Mouse (Mus musculus) kidney, postnatal 4 days (tissue): ENCODE measurements around the gene Vps26a.
A peak's percentile ranks its signal among the peaks of the same experiment; 100 is the strongest.

Source experiments
- DNase-seq, 2 experiments: peaks; one replicate each; pipeline ENCODE4 v3.0.0; 2021; ENCODE audit warnings: mixed read lengths in 2 of 2

The Vps26a gene

DNA sequence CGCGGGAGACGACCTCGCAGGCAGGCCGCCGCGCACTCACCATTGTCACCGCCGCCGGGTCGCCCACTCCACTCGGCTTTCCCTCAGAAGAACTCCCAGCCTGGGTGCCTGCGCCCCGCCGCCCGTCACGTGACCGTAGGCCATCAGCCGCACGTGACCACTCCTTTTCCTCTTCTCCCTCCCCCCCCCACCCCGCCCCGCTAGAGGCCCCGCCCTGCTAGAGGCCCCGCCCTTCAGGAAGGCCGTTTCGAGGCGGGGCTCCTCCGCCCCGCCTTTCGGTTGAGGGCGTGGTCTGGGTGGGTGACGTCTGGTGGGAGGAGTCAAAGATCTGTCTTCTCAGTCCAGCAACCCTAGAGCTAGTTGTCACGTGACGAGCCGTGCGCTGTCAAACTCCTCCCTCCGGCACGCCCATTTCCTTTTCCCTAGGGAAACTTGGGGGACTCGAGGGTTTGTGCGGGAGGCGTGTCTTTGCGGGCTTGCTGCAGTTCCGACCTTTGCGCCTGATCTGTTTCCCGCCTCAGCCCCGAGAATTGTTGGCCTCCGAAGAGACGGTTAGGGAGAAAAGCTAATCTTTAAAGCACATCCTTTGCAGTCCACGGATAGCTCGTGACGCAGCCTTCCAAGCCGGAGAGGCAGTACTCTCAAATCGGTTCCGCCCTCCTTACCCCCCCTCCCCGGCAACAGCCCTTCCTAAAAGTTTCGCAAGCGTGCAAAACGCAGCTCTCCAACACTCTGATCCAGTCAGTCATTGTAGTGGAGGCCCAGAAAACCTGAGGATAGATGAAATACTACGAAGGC is at the start of gene Vps26a:
Vps26a (minus strand) TSS at position 188 of the 798 bp plus-strand sequence.
- DNase-seq, result peak; percentile 99

DNA sequence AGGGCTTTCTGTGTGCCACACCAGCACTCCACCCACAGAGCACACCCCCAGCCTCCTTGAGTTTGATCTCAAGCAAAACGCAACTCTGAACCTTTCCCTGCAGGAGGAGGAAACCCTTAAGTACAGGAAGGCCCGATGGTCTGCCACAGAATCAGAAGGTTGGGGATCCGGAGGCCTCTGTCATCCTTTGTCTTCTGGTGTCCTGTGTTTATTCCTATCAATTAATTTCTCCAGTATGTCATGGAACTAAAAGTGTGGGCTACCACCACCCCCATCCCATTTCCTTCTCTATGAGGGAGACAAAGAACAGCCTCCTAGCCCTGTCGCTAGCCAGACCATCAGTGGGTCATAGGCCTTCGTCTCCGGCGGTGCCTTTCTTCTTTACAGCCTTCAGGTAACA is 47.9 kb upstream of the Vps26a start:
- DNase-seq, result no peak

DNA sequence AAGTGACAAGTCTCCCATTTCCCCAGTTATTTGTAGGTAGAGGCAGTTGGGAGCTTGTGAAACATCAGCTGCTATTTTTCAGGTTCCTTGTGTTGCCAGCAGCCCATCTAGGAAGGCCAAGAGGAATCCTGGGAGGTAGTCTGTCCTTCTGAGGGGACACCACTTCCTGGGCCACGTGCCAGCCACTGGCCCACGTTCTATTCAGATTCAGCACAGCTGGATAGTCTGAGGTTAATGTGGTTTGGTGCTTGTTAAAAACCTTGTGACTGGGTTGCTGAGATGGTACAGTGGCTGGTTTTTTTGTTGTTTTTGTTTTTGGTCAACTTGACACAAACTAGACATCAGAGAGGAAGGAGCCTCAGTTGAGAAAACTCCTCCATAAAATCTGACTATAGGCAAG is 46.2 kb upstream of the Vps26a start:
- no peak for DNase-seq

DNA sequence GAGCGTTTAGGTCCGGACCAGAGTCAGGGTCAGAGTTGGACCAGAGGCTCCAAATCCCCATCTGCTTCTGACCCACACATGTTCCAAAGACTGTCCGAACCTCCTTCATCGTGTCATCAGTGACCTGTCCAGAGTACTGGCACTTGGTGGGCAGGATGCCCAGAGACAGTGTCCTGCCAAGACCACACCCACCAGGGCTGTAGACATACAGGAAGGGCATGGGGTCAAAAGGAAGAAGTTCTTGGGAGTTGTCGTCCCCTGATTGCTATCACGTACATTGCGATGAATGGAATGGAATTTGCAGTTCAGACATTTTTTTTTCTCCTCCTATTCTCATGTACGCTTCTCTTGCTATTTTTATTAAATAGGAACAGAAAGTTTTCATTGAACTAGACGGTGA is 43.6 kb upstream of the Vps26a start:
- peak; percentile 59 to 73 for DNase-seq

DNA sequence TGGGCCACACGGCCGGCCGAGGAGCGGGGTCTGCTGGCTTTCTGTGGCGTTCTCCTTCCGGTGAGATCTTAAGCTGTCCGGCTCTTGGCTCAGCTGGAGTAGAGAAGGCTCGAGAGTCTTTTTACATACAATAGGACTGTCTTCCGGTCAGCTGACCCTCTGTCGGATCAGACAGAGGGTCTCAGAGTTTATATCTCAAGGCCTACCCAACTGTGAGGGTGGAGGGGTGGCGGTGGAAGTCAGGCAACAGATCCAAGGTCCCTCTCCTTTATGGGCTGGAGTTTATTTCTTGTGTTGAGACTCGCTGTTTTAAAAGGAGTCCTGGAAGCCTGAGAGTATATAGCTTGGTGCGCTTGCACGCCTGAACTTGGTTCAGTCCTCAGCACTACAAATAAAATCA is 40.7 kb upstream of the Vps26a start, which contains the start of gene Srgn:
Srgn (minus strand) TSS at position 101 of the 400 bp plus-strand sequence.
- DNase-seq, result no peak

DNA sequence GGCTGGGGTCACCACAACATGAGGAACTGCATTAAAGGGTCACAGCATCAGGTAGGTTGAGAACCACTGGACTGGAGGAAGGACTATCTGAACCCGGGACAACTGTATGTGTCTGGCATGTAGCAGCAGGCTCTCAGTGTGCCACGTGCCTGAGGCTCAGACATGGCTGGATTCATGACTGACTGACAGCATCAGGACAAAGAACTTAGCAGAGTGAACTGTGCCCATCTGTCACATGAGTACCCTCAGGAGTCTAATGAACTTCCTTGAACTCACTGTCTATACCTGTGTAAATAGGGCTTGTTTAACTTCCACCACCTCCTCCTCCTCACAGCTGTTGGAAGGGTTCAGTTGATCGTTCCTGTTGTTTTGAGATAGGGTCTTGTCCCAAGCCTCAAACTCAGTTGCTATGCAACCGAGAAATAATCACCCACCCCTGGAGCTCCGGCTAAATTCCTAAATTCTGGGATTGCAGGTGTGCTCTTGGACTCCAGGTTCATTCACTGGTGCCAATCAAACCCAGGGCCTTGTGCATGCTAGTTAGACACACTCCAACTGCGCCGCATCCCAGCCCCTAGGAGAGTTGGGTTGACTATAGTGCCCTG is 35.8 kb upstream of the Vps26a start:
- no peak for DNase-seq

DNA sequence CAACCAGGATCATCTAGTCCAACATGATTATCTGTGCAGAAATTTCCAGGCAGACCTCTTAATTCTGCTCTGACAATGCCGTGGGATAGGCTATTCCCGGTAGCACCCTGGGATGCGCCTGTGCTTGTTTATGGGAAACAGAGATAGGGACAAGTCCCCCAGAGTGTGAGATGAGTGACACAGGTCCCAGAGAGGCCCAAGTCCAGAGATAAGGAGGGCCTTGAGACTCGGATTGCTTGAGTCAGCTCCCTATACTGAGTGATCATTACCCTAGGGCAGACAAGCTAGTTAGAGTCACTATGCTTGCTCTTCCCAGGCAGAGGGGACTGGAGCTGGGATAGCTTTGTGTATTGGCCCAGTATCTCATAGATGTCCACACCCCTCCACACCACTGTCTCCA is 35.2 kb upstream of the Vps26a start:
- DNase-seq, result no peak

DNA sequence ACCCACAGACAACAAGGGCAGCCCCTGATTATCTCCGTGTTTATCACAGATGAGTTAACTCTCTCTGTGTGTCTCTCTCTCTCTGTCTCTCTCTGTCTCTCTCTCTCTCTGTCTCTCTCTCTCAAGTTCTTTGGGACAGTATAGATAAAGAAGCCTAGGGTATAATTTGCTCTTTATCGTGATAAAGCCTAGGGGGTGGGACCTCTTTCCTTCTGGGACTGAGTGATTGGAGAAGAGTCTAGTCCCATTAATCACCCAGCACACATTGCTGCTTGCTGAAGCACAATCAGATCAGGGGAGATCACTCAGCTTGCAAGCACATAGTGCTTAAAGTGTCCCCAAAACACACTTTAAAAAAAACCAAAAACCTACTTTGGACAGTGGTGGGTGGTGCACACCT is 34.3 kb upstream of the Vps26a start:
- no peak for DNase-seq

DNA sequence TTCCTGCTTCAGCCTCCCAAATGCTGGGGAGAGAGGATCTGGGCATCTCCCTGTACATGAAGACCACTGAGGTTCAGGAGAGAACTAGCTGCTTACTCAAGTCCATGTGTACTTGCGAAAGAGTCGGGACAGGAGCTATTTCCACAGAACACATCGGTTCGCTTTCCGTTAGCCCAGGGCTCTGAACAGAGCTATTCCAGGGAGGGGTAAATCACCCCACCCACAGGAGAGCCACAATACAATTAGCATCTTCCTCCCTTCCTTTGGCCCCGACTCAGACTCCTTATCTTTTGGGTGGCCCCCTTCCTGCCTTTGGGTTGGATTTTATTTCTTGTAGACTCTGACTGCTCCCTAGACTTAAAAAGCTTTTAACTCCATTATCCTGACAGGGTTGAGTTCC is 30.9 kb upstream of the Vps26a start:
- no peak for DNase-seq

DNA sequence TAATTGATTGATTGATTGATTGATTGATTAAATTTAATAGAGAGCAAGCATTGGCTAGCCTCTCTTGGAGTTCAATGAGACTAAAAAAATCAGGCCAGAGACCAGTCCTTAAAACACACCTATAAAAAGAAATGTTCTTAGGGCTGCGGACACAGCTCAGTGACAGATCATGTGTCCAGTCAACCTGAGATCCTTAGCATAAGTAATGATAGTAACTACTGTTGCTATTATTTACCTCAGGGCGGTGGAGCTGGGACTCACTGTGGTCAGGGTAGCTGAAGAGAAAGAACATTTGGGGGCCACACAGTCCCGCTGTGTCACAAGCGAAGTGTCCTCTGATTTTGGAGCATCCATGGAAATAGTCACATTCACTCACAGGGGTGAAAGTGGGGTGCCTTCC is 26.2 kb upstream of the Vps26a start:
- no peak for DNase-seq

DNA sequence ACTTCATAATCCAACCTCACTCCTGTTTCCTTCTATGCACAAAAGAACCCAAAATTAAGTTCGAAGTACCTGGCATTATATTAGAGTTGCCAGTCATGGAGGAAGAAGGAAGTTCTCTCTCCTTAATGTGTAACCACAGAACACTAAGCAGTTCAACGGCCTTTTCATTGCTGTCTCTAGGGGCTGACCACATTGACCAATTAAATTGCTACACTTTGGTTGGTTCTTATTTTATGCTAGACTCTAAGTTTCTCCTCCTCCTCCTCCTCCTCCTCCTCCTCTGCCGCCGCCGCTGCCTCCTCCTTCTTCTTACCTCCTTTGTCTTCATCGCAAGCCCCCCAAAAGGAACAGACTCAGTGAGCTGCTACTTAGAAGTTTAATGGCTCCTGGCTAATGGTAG is 24.9 kb upstream of the Vps26a start:
- no peak for DNase-seq

DNA sequence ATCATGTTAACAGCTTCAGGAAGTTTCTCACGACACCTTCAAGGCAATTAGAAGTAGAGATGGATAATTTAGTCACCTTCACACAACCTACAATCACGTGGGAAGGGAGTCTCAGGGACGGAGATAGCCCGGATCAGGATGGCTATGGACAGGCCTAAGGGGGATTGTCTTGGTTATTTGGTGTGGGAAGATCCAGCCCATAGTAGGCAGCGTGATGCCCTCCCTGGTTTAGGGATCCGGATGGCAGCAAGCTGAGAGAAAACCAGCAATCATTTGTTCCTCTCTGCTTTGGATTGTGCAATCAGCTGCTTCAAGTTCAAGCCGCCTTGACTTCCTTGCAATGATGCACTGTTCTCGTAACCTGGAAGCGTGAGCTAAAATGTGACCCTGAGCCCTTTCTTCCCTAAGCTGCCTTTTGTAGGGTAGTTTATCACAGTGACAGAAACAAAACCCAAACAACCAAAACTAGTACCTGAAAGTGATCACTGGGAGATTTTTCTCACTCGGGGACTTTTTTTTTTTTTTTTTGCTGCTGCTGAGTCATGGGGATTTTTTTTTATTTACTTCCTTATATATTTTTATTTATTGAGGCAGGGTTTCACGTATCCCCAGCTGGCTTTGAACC is 22.5 kb upstream of the Vps26a start:
- DNase-seq, result no peak

DNA sequence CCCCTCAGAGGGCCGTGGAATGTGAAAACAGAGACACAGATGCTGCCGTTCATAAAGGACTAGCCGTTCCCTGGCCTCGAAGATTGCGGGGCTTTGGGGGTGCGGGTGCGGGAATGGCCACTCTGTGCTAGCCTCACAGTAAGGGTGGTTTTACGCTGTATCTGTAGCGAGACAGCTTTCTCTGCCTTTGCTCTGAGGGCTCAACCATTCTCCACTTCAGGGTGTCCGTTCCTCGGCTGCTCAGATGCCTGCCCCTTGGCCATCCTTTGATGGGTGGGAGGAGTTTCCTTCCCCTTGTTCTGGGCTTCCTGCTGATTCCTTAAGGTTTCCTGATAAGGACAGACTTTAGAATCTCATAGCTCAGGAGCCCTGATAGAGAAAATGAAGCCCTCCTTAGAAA is 21.9 kb upstream of the Vps26a start:
- peak; percentile 37 to 53 for DNase-seq

DNA sequence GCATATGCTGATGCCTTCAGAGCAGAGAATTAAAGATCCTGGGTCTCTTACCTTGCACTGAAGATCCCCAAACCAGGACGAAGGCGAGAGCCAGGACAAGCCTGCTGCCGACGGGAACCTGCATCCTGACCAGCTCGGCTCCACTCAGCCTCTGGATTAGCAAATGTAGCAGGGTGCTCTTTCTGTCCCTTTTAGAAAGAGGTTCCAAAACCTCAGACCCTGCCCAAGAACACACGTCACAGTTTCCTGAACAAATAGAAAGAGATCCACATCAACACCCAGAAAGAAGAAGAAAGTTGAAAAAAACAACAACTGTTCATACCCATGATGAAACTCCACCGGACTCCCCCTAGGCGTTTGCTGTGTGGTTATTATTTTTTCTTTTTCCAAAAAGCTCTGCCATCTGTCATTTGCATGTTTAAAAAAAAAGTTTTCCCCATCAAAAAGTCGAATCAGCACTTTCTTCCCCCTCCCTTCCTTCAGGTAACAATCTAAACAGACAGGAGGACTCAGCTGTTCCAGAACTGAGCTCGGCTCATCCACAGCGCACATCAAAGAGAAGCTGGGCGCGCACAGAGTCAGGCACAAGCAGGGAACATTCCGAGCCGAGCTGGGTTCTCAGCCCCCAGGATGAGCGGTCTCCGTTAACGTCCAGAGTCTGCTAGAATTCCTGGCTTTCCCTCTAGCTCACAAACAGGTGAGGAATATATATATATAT is 21.1 kb upstream of the Vps26a start:
- peak; percentile 53 to 60 for DNase-seq

DNA sequence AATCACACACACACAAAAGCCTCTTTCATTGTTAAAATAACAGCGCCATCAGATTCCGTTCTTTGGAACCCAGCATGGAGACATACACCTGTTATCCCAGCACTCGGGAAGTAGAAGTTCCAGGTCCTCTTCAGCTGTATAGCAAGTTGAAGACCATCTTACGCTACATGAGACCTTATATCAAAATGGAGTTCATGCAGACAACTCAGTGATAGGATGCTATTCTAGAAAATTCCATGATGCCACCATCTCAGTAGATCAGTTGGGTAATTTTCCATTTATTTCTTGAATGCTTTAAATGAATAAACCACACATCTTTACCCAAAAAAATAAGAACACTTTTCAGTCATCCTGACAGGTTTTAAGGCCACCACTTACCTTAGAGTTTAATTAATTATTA is 20.5 kb upstream of the Vps26a start:
- DNase-seq, result no peak

DNA sequence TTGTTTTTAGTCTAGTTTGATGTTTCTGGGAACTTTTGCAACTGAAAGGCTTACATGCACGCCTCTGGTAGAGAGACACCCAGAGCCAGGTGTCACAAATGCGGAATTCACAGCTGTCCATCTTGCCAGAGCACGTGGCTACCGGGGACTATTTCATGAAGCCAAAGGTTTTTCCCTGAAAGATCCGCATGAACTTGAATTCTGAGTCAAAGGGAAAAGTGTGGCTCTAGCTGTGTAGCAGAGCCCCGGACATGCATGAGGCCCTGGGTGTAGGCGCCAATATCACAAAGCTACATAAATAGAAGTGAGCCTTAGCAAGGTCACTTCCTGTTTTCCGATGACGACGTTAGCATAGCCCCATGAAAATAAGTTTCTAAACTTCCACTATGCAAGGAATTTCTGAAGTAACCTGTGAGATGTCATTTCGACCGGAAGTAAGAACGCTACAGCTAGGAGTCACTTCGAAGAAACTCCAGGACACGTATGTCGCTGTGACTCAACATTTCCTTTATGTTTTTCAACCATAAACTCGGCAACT is 19.5 kb upstream of the Vps26a start:
- DNase-seq, result no peak

DNA sequence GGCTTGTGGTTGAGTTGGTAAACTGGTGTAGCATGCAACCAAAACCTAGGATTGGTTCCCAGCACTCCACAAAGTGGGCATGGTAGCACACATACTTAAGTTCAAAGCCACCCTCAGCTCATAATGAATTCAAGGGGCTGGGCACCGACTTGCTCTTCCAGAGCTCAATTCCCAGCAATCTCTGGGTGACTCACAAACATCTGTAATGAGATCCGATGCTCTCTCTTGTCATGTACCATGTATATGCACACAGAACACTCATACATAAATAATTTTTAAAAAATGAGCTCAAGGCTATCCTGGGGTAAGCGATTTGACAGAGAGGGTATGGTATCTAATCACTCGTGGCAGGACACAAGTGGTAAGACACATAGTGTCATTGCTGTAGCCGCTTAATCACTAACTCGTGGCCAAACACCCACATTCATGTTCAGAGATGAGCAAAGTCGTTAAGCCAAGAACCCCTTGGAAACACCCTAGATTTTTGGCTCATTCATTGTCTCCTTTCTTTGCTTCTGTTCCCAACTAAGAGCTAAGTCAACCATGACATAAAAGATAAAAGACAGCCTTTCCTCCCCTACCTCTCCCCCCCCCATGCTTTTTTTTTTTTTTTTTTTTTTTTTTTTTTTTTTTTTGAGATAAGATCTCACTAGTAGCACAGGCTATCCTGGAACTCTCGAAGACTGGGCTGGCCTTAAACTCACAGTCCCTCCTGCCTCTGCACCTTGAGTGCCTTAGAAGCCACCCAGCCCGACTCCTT is 18.8 kb upstream of the Vps26a start:
- DNase-seq, result no peak

DNA sequence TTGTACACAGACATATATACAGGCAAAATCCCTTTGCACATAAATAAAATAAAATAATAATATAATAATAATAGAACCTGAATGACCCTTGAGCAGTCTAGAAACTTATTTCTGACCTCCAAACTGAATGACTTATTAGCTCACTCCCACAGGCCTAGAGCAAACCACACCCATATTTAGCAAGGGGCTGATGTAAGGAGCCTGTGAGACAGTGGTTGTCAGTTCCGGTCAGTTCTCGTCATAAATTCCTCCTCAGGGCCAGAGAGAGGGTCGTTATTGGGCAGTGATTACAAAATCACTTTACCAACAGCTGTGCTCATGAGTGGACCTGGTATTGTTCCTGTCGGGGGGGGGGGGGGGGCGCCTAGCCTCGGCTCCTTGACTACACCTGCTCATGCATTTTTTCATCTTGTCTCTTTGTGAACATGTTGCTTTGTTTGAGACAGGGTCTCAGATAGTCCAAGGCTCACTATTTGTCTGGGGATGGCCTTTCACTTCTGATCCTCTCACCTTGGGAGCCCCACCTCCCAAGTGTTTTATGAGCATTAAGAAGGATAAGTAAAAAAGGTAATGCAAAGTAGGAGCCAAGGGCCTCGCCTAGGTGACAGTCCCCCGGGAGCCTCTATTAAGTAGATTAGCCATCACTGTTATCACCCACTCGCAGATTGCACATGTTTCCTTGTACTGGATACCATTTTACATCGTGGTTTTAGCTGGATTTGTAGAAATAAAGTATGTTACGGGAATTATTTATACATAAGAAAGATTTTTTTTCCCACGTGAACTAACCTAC is 17.4 kb upstream of the Vps26a start:
- DNase-seq, result no peak

DNA sequence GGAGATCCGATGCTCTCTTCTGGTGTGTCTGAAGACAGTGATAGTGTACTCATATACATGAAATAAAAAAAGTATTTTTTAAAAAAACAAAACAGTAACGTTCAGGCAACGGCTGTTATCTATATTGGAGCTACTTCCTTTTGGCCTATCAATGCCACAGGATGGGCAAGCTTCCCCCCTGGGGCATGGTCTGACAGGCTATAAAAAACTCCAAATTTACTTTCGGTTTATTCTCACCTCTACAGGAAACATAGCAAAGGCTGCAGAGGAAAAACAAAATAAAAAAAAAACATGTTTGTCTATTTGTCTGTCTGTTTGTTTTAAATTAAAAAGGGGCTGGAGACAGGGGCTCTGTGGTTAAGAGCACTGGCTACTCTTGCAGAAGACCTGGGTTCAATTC is 16.7 kb upstream of the Vps26a start:
- no peak for DNase-seq

DNA sequence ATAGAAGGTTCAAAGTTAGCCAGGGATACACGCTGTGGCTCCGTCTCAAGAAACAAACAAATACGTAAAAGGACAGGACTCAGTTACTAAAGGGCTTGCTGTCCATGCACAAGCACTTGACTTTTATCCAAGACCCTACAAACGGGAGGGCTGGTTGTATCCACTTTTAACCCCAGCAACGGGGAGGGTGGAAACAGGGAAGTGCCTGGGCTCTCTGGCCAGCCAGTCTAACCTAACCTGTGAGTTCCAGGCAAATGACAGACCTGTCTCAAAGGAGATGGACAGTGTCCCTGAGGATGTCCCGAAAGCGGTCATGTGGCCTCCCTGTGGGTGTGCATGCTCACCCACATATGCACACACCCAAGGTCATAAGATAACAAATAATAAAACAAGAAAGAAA is 15.3 kb upstream of the Vps26a start:
- no peak for DNase-seq

DNA sequence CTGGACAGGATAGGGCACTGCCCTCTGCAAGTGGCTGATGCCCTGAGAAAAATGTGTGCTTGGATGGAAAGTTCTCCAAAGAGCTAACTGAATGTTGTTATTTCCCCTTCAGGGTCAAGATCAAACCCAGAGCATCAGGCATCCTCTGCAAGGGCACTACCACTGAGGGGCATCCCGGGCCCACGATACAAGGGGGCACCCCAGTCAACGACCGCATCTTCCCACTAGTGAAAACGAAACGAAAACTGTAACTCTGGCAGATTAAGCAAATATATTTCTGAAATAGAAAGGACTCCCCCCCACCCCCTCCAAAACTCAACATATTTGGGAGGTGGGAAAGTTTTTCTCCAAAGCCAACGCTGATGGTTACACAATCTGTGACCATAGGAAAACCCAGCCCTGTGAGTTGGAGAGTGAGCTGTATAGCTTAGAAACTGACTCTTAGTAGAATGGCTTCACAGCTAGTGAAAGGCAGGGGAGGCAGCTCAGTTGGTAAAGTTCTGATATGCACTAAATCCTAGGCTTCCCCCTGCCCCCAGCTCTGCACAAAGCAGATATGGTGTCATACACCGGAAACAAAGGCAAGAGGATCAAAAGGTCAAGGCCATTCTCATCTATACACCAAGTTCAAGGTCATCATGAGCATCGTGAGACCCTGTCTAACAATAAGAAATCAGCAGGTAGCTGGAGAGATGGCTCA is 14.5 kb upstream of the Vps26a start:
- DNase-seq, result no peak
